Comparison of ENCODE assay signal across 12 mouse cellular contexts in the genomic region with DNA sequence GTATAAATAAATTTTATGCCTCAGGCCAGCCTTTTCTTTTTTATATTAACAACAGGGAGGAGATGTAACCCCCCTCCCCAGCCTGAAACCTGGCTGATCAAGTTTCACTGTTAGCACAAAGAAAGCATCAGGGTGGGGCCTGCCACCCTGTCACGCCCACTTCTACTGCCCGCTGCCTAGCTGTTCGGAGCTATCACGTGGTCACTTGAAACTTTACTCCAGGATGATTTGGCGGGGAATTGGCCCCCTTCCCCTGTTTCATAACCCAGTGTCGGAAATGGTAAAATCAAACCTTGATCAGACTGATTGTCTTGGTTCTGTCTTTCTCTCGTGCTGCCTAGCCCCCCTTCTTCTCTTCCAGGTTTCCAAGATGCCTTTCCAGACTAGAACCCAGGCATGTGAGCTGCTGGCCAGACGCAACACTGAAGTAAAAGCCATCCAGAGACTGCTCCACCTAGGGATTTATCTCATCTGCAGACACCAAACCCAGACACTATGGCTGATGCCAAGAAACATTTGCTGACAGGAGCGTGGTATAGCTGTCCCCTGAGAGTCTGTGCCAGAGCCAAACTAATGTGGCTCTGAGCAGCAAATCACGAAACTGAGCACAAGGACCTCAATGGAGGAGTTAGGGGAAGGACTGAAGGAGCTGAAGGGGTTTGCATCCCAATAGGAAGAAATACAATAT.
DNase-seq lines count a peak whose midpoint lies in the region; ATAC-seq and TF ChIP-seq lines count a peak whose summit lies in the region.
"Had no signal": no experiment of that assay in that cellular context is flagged by ENCODE, and none has a peak within 500 bp of the region (broad histone marks: within the 10 kb centered on the region; RNA-seq: fewer than 3 reads in every experiment).

No protein-coding gene starts in this region.

- WGBS in lung, embryonic 14.5 days, result 58% methylated on average over 10 of the region's 10 CpGs
- 57% methylated on average over 10 of the region's 10 CpGs for WGBS in lung, postnatal 0 days
- WGBS in intestine, postnatal 0 days, result 38% methylated on average over 10 of the region's 10 CpGs
- WGBS in hindbrain, embryonic 10.5 days, result 80% methylated on average over 10 of the region's 10 CpGs

- H3K27me3 ChIP-seq in lung, embryonic 14.5 days (ENCODE audit: insufficient read depth, low read length), result no peaks in the 10 kb centered on the region
- H3K27me3 ChIP-seq in lung, postnatal 0 days (replicated peaks; ENCODE audit: insufficient read depth, low read length), result no peaks in the 10 kb centered on the region
- H3K27me3 ChIP-seq in intestine, postnatal 0 days (replicated peaks; ENCODE audit: control insufficient read depth, insufficient read depth, low read length), result no peaks in the 10 kb centered on the region
- no peaks in the 10 kb centered on the region for H3K27me3 ChIP-seq in hindbrain, embryonic 10.5 days (ENCODE audit: insufficient read depth, poor library complexity, severe bottlenecking)
- H3K27me3 ChIP-seq: hindbrain, embryonic 15.5 days had no signal

- ATAC-seq in lung, embryonic 14.5 days (ENCODE audit: insufficient read depth), result peak; percentile 52; the same call in 1 of the 2 replicates
- ATAC-seq in lung, postnatal 0 days, result no peak
- peak; percentile 91 for ATAC-seq in intestine, postnatal 0 days

- no peaks in the 10 kb centered on the region for H3K4me1 ChIP-seq in lung, embryonic 14.5 days (ENCODE audit: insufficient read depth)
- H3K4me1 ChIP-seq in lung, postnatal 0 days (ENCODE audit: insufficient read depth, low read depth, low read length), result no peaks in the 10 kb centered on the region
- H3K4me1 ChIP-seq in intestine, postnatal 0 days (replicated peaks; ENCODE audit: control insufficient read depth, insufficient read depth, low read length), result no peaks in the 10 kb centered on the region
- no peaks in the 10 kb centered on the region for H3K4me1 ChIP-seq in hindbrain, embryonic 10.5 days (replicated peaks)
- H3K4me1 ChIP-seq: hindbrain, embryonic 15.5 days had no signal

- no peaks in the 10 kb centered on the region for H3K36me3 ChIP-seq in lung, embryonic 14.5 days (ENCODE audit: insufficient read depth)
- no peaks in the 10 kb centered on the region for H3K36me3 ChIP-seq in lung, postnatal 0 days (ENCODE audit: insufficient read depth, low read length)
- no peaks in the 10 kb centered on the region for H3K36me3 ChIP-seq in intestine, postnatal 0 days (ENCODE audit: control insufficient read depth, insufficient read depth)
- no peaks in the 10 kb centered on the region for H3K36me3 ChIP-seq in hindbrain, embryonic 10.5 days
- H3K36me3 ChIP-seq: hindbrain, embryonic 15.5 days had no signal

- H3K27ac ChIP-seq in lung, embryonic 14.5 days (ENCODE audit: low read depth), result no peak overlapping the region
- no peak overlapping the region for H3K27ac ChIP-seq in lung, postnatal 0 days (ENCODE audit: low read length)
- H3K27ac ChIP-seq in intestine, postnatal 0 days (ENCODE audit: low read depth, low read length), result no peak overlapping the region
- H3K27ac ChIP-seq in hindbrain, embryonic 10.5 days, result no peak overlapping the region
- H3K27ac ChIP-seq: hindbrain, embryonic 15.5 days had no signal

- no peak overlapping the region for H3K9ac ChIP-seq in lung, embryonic 14.5 days
- no peak overlapping the region for H3K9ac ChIP-seq in lung, postnatal 0 days (replicated peaks; ENCODE audit: low read depth)
- no peak overlapping the region for H3K9ac ChIP-seq in intestine, postnatal 0 days (ENCODE audit: low read depth, low read length)
- H3K9ac ChIP-seq: hindbrain, embryonic 15.5 days had no signal

- no peak for TF ChIP-seq CTCF in lung, embryonic 14.5 days (IDR thresholded peaks at IDR 0.05; ENCODE audit: low read depth)
- TF ChIP-seq CTCF in lung, postnatal 0 days (IDR thresholded peaks at IDR 0.05), result no peak
- no peak for TF ChIP-seq CTCF in intestine, postnatal 0 days (IDR thresholded peaks at IDR 0.05; ENCODE audit: low read depth)

- DNase-seq in lung, embryonic 14.5 days, result no peak
- no peak for DNase-seq in lung, postnatal 0 days (ENCODE audit: low spot score)
- peak; percentile 73 for DNase-seq in kidney, postnatal 14 days
- no peak for DNase-seq in hindbrain, embryonic 10.5 days (ENCODE audit: low spot score)
- no peak for DNase-seq in adrenal gland, adult 18-20 months (ENCODE audit: low spot score in 2 of 2)
- no peak for DNase-seq in spleen, postnatal 4 days (ENCODE audit: low spot score in 2 of 2)
- DNase-seq in heart, postnatal 25 days (ENCODE audit: low spot score), result no peak
- DNase-seq: cerebellum, adult 9-11 months; right cerebral cortex, postnatal 4 days had no signal

- TF ChIP-seq EP300 in lung, postnatal 0 days (IDR thresholded peaks at IDR 0.05), result no peak

- intact Hi-C loops in heart, postnatal 25 days (cut with DNase I), result no loop called here

- H3K9me3 ChIP-seq in lung, embryonic 14.5 days (ENCODE audit: low read depth, low read length), result no peaks in the 10 kb centered on the region
- no peaks in the 10 kb centered on the region for H3K9me3 ChIP-seq in lung, postnatal 0 days (ENCODE audit: low read length)
- H3K9me3 ChIP-seq in intestine, postnatal 0 days (ENCODE audit: control insufficient read depth), result no peaks in the 10 kb centered on the region
- H3K9me3 ChIP-seq in hindbrain, embryonic 10.5 days, result no peaks in the 10 kb centered on the region
- H3K9me3 ChIP-seq: hindbrain, embryonic 15.5 days had no signal

- no peak overlapping the region for H3K4me3 ChIP-seq in lung, embryonic 14.5 days (ENCODE audit: low read depth, low read length)
- H3K4me3 ChIP-seq in lung, postnatal 0 days (ENCODE audit: low read depth, low read length), result no peak overlapping the region
- no peak overlapping the region for H3K4me3 ChIP-seq in intestine, postnatal 0 days (ENCODE audit: low read depth, low read length)
- H3K4me3 ChIP-seq in hindbrain, embryonic 10.5 days, result no peak overlapping the region
- H3K4me3 ChIP-seq: erythroblast, embryonic 14.5 days; hindbrain, embryonic 15.5 days had no signal

- H3K4me2 ChIP-seq in lung, embryonic 14.5 days, result no peak overlapping the region
- H3K4me2 ChIP-seq in lung, postnatal 0 days (replicated peaks; ENCODE audit: low read depth, low read length), result no peak overlapping the region
- peak overlapping the region; percentile 54 for H3K4me2 ChIP-seq in intestine, postnatal 0 days (replicated peaks; ENCODE audit: low read depth)
- H3K4me2 ChIP-seq: hindbrain, embryonic 15.5 days had no signal
